Mouse (Mus musculus): ENCODE results near the gene Mgat4a.

GRCm38 (mm10) chr1:37474046-37474445 lies 66.8 kb downstream of the Mgat4a start:
- TF ChIP-seq POLR2A (IDR thresholded peaks at IDR 0.05; ENCODE audit: control insufficient read depth, extremely low read depth, insufficient read depth, low read length, poor library complexity): no peak
- TF ChIP-seq CTCF (IDR thresholded peaks at IDR 0.05; ENCODE audit: borderline replicate concordance, control insufficient read depth, extremely low read depth, insufficient read depth, low read length, poor library complexity): no peak

All from thymus, adult 2 months (tissue).